Mouse (Mus musculus) embryo, embryonic 11.5 days (tissue): ENCODE results near the gene Cdk15.

ENCODE experiments used
- DNase-seq: peaks from one replicate; pipeline ENCODE4 v3.0.0-alpha.2; 2012; ENCODE audit warnings: low read depth, low spot score

Cdk15 gene

GRCm38 (mm10) chr1:59326854-59327395 is 70.2 kb downstream of the Cdk15 start:
- DNase-seq = no peak

- no peak for DNase-seq
These were observed 76.2 kb downstream of the Cdk15 start for GRCm38 (mm10) chr1:59332737-59333385.

- no peak for DNase-seq
These were observed 76.7 kb downstream of the Cdk15 start for GRCm38 (mm10) chr1:59333386-59333759.

GRCm38 (mm10) chr1:59333860-59334561 is 77.3 kb downstream of the Cdk15 start:
- DNase-seq = no peak

GRCm38 (mm10) chr1:59334562-59334890 is 77.8 kb downstream of the Cdk15 start:
- DNase-seq = no peak

- DNase-seq = no peak
These were observed 79.5 kb downstream of the Cdk15 start for GRCm38 (mm10) chr1:59336256-59336655.

GRCm38 (mm10) chr1:59340814-59341588 is 84.3 kb downstream of the Cdk15 start:
- no peak for DNase-seq

- DNase-seq = no peak
These were observed 85.0 kb downstream of the Cdk15 start for GRCm38 (mm10) chr1:59341697-59342096.

GRCm38 (mm10) chr1:59342146-59342545 is 85.4 kb downstream of the Cdk15 start:
- DNase-seq = no peak

GRCm38 (mm10) chr1:59352706-59353105 is 96.0 kb downstream of the Cdk15 start:
- no peak for DNase-seq

GRCm38 (mm10) chr1:59355440-59355839 is 98.7 kb downstream of the Cdk15 start:
- no peak for DNase-seq

- DNase-seq = no peak
These were observed 102.4 kb downstream of the Cdk15 start for GRCm38 (mm10) chr1:59359136-59359535.

- DNase-seq = no peak
These were observed 104.1 kb downstream of the Cdk15 start for GRCm38 (mm10) chr1:59360834-59361233.

- no peak for DNase-seq
These were observed 104.8 kb downstream of the Cdk15 start for GRCm38 (mm10) chr1:59361460-59361859.

GRCm38 (mm10) chr1:59361966-59362365 is 105.3 kb downstream of the Cdk15 start:
- DNase-seq = no peak

GRCm38 (mm10) chr1:59364463-59365040 is 107.8 kb downstream of the Cdk15 start:
- DNase-seq = no peak

- no peak for DNase-seq
These were observed 111.4 kb downstream of the Cdk15 start for GRCm38 (mm10) chr1:59367928-59368648.

GRCm38 (mm10) chr1:59368649-59369319 is 112.1 kb downstream of the Cdk15 start:
- DNase-seq = no peak

- DNase-seq = no peak
These were observed 112.6 kb downstream of the Cdk15 start for GRCm38 (mm10) chr1:59369320-59369685.

- DNase-seq = no peak
These were observed 113.7 kb downstream of the Cdk15 start for GRCm38 (mm10) chr1:59370355-59370950.
